Mouse (Mus musculus): Measurements from ENCODE around the gene Atp8a2.

DNA sequence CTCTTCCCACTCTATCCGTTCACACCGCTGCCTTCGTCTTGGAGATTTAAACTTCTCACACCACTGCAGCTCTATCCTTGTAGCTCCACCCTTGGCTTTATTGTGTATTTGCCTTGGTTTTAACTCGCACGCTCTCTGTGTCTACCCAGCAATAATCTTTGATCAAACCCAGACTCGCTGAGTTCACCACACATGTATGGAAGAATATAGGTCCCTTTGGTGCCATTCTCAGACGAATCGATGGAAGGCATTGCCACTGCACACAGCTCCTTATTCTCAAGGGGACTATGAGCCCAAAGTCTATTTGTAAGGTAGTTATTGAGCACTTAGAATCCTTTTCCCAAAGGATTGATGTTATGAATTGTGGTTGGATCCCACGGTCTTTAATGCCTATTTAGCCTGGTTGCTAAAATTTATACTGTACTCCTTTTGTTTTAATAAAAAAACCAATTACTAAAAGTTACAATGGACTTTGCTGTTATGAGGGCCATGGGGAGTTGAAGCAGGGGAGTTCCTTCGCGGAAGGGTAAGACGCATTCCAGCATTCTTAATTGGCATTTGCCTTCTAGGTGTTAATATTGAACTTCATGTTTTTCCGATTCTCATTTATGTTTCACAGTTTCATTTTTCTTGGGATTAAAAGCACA, 265.4 kb downstream of the Atp8a2 start:
- no peak for TF ChIP-seq TAL1 (IDR thresholded peaks at IDR 0.05; ENCODE audit: low read length)
- no peak for TF ChIP-seq GATA1 (IDR thresholded peaks at IDR 0.05; ENCODE audit: low read length)
